20 mouse cellular contexts compared by ENCODE assay signal in genomic region chr5:106327592-106328150, GRCm38 (mm10).
A peak's percentile ranks its signal among the peaks of the same experiment; 100 is the strongest.
DNase-seq lines count a peak whose midpoint lies in the region; ATAC-seq and TF ChIP-seq lines count a peak whose summit lies in the region.
"Had no signal": no experiment of that assay in that cellular context is flagged by ENCODE, and none has a peak within 500 bp of the region (broad histone marks: within the 10 kb centered on the region; RNA-seq: fewer than 3 reads in every experiment).

No protein-coding gene starts in this region.

- ATAC-seq in forebrain, embryonic 11.5 days (replicated peaks; ENCODE audit: low FRiP score): peak; percentile 27; the same call in 1 of the 2 replicates
- no peak; the same call in 1 of the 2 replicates for ATAC-seq in forebrain, embryonic 15.5 days (replicated peaks)
- 0 out of 2 replicates have a peak, but pooled peaks have one; percentile 24 for ATAC-seq in hindbrain, postnatal 0 days
- no peak for ATAC-seq in hindbrain, embryonic 12.5 days (ENCODE audit: low FRiP score)
- ATAC-seq in forebrain, embryonic 16.5 days: peak; percentile 55; the same call in 1 of the 2 replicates
- ATAC-seq: CD4-positive, CD25-positive, alpha-beta regulatory T cell, adult 4 months; intestine, embryonic 16.5 days had no signal

- peaks cover 5% of the 10 kb centered on the region; the same call in 1 of the 2 replicates for H3K4me1 ChIP-seq in forebrain, embryonic 11.5 days (replicated peaks; ENCODE audit: control insufficient read depth, insufficient read depth, low read length)
- H3K4me1 ChIP-seq in forebrain, embryonic 15.5 days: no peaks in the 10 kb centered on the region
- no peaks in the 10 kb centered on the region for H3K4me1 ChIP-seq in hindbrain, postnatal 0 days (ENCODE audit: insufficient read depth, low read length)
- peaks cover 7% of the 10 kb centered on the region; the same call in 1 of the 2 replicates for H3K4me1 ChIP-seq in hindbrain, embryonic 12.5 days
- H3K4me1 ChIP-seq in forebrain, embryonic 16.5 days (replicated peaks; ENCODE audit: control insufficient read depth, insufficient read depth, low read length): no peaks in the 10 kb centered on the region
- H3K4me1 ChIP-seq: embryonic facial prominence, embryonic 13.5 days had no signal

- no peak for DNase-seq in forebrain, embryonic 11.5 days (ENCODE audit: low spot score)
- DNase-seq in hindbrain, postnatal 0 days (ENCODE audit: low spot score): no peak
- peak; percentile 28 for DNase-seq in brain, adult 2 months (ENCODE audit: low read depth, low spot score)
- DNase-seq in layer of hippocampus, adult 9-10 months (ENCODE audit: low spot score): no peak
- DNase-seq: adrenal gland, postnatal 10 days; B cell, adult 2 months; cerebellum, adult 18-20 months; cerebellum, adult 9-11 months; cerebellum, postnatal 36 days; gastrocnemius, postnatal 14 days; heart, postnatal 36 days had no signal

- no peak overlapping the region for H3K27ac ChIP-seq in forebrain, embryonic 11.5 days (ENCODE audit: low read depth, low read length)
- no peak overlapping the region for H3K27ac ChIP-seq in forebrain, embryonic 15.5 days (replicated peaks)
- H3K27ac ChIP-seq in hindbrain, postnatal 0 days: no peak overlapping the region
- no peak overlapping the region for H3K27ac ChIP-seq in hindbrain, embryonic 12.5 days
- no peak overlapping the region for H3K27ac ChIP-seq in forebrain, embryonic 16.5 days (ENCODE audit: low read length)
- H3K27ac ChIP-seq: embryonic facial prominence, embryonic 13.5 days; heart, embryonic 13.5 days; hindbrain, embryonic 13.5 days had no signal

- H3K36me3 ChIP-seq in forebrain, embryonic 11.5 days (ENCODE audit: control insufficient read depth, insufficient read depth, low read length): no peaks in the 10 kb centered on the region
- H3K36me3 ChIP-seq in forebrain, embryonic 15.5 days: no peaks in the 10 kb centered on the region
- no peaks in the 10 kb centered on the region for H3K36me3 ChIP-seq in hindbrain, postnatal 0 days (ENCODE audit: insufficient read depth, low read length)
- no peaks in the 10 kb centered on the region for H3K36me3 ChIP-seq in hindbrain, embryonic 12.5 days
- H3K36me3 ChIP-seq in forebrain, embryonic 16.5 days (ENCODE audit: control insufficient read depth, insufficient read depth): no peaks in the 10 kb centered on the region
- H3K36me3 ChIP-seq: embryonic facial prominence, embryonic 13.5 days; G1E; heart, embryonic 13.5 days; hindbrain, embryonic 13.5 days had no signal

- no peak overlapping the region for H3K4me2 ChIP-seq in forebrain, embryonic 11.5 days (ENCODE audit: low read depth, low read length, severe bottlenecking)
- no peak overlapping the region for H3K4me2 ChIP-seq in forebrain, embryonic 15.5 days (replicated peaks)
- no peak overlapping the region for H3K4me2 ChIP-seq in hindbrain, postnatal 0 days (ENCODE audit: low read depth, low read length)
- H3K4me2 ChIP-seq in hindbrain, embryonic 12.5 days (replicated peaks): no peak overlapping the region
- no peak overlapping the region for H3K4me2 ChIP-seq in forebrain, embryonic 16.5 days (ENCODE audit: low read length)
- H3K4me2 ChIP-seq: embryonic facial prominence, embryonic 13.5 days; heart, embryonic 13.5 days; hindbrain, embryonic 13.5 days had no signal

- no peaks in the 10 kb centered on the region; the same call in 1 of the 2 replicates for H3K27me3 ChIP-seq in forebrain, embryonic 11.5 days (ENCODE audit: control insufficient read depth, insufficient read depth, low read length)
- H3K27me3 ChIP-seq in forebrain, embryonic 15.5 days: no peaks in the 10 kb centered on the region; the same call in 1 of the 2 replicates
- no peaks in the 10 kb centered on the region for H3K27me3 ChIP-seq in hindbrain, postnatal 0 days (ENCODE audit: insufficient read depth, low read length)
- no peaks in the 10 kb centered on the region; the same call in 1 of the 2 replicates for H3K27me3 ChIP-seq in hindbrain, embryonic 12.5 days
- H3K27me3 ChIP-seq in forebrain, embryonic 16.5 days (replicated peaks; ENCODE audit: control insufficient read depth, insufficient read depth, low read length): 0 out of 2 replicates have a peak, but pooled peaks cover 3% of the 10 kb centered on the region
- H3K27me3 ChIP-seq: embryonic facial prominence, embryonic 13.5 days; hindbrain, embryonic 13.5 days had no signal

- H3K9me3 ChIP-seq in forebrain, embryonic 11.5 days (ENCODE audit: control insufficient read depth, low read length): no peaks in the 10 kb centered on the region
- no peaks in the 10 kb centered on the region for H3K9me3 ChIP-seq in forebrain, embryonic 15.5 days
- no peaks in the 10 kb centered on the region for H3K9me3 ChIP-seq in hindbrain, postnatal 0 days (ENCODE audit: low read length)
- no peaks in the 10 kb centered on the region for H3K9me3 ChIP-seq in hindbrain, embryonic 12.5 days (replicated peaks)
- no peaks in the 10 kb centered on the region for H3K9me3 ChIP-seq in forebrain, embryonic 16.5 days (ENCODE audit: control insufficient read depth, low read length)
- H3K9me3 ChIP-seq: embryonic facial prominence, embryonic 13.5 days; heart, embryonic 13.5 days; hindbrain, embryonic 13.5 days had no signal

- WGBS in forebrain, embryonic 11.5 days: 61% methylated on average over 9 of the region's 9 CpGs
- WGBS in forebrain, embryonic 15.5 days: 26% methylated on average over 9 of the region's 9 CpGs
- 49% methylated on average over 9 of the region's 9 CpGs for WGBS in hindbrain, postnatal 0 days
- 72% methylated on average over 9 of the region's 9 CpGs for WGBS in hindbrain, embryonic 12.5 days
- WGBS in forebrain, embryonic 16.5 days: 27% methylated on average over 9 of the region's 9 CpGs

- H3K9ac ChIP-seq in forebrain, embryonic 11.5 days (ENCODE audit: low read length): no peak overlapping the region
- no peak overlapping the region for H3K9ac ChIP-seq in forebrain, embryonic 15.5 days (replicated peaks)
- no peak overlapping the region for H3K9ac ChIP-seq in hindbrain, postnatal 0 days (replicated peaks; ENCODE audit: low read length)
- H3K9ac ChIP-seq in hindbrain, embryonic 12.5 days: no peak overlapping the region
- H3K9ac ChIP-seq in forebrain, embryonic 16.5 days (replicated peaks; ENCODE audit: low read depth, low read length): no peak overlapping the region
- H3K9ac ChIP-seq: embryonic facial prominence, embryonic 13.5 days; heart, embryonic 13.5 days; hindbrain, embryonic 13.5 days had no signal

- no peak for TF ChIP-seq CTCF in hindbrain, postnatal 0 days (IDR thresholded peaks at IDR 0.05; ENCODE audit: low read depth)

- H3K4me3 ChIP-seq in forebrain, embryonic 11.5 days (ENCODE audit: low read depth, low read length): no peak overlapping the region
- H3K4me3 ChIP-seq in forebrain, embryonic 15.5 days: no peak overlapping the region
- no peak overlapping the region for H3K4me3 ChIP-seq in hindbrain, postnatal 0 days (ENCODE audit: low read length)
- no peak overlapping the region for H3K4me3 ChIP-seq in hindbrain, embryonic 12.5 days
- no peak overlapping the region for H3K4me3 ChIP-seq in forebrain, embryonic 16.5 days (replicated peaks; ENCODE audit: low read length)
- H3K4me3 ChIP-seq: embryonic facial prominence, embryonic 13.5 days; heart, embryonic 13.5 days; hindbrain, embryonic 13.5 days had no signal

Comparison
In these comparisons a context has a peak if more than half of its experiments do, and no peak if none do; other contexts are left out.
1. ATAC-seq: peak in forebrain, embryonic 11.5 days (single experiment), hindbrain, postnatal 0 days (single experiment) and forebrain, embryonic 16.5 days (single experiment); none in forebrain, embryonic 15.5 days (single experiment) and hindbrain, embryonic 12.5 days (single experiment).